Mouse (Mus musculus) NIH3T3 (cell line): ENCODE data around the gene Gm10439.
"Not testable (repeated sequence)": the region's sequence is repeated elsewhere in the genome, so short reads cannot be mapped to it uniquely, and the experiment has no call there.

Experiments used
- DNase-seq: peaks from one replicate; pipeline ENCODE4 v3.0.0-alpha.2; 2012; ENCODE audit warnings: low read depth

Gm10439 gene

DNA sequence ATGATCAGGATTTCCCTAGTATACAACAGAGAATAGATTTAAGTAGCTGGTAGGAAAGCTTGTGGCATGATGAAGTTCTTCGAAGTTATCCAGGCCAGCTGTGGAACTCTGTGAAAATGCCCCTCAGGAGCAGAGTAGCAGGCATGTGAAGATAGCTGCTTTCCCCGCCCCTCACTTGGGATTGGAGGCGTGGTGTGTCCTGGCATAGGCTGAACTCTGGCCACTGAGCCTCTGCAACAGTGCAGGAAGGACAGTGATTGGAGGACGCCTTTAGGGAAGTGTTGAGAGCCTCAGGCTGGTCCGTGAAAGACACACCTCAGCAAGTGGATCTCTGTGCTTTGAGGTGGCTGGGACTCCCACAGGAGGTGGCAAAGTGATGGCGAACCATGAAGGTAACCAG, at the start of gene Gm10439:
Gm10439 (plus strand) TSS at position 301 of the 400 bp plus-strand sequence.
- DNase-seq = not testable (repeated sequence)
